Mouse (Mus musculus) T-cell, adult 2 months (primary cell): Measurements from ENCODE around the gene Mrpl50.
"Not testable (repeated sequence)": the region's sequence is repeated elsewhere in the genome, so short reads cannot be mapped to it uniquely, and the experiment has no call there.

Experiments
- DNase-seq: peaks from one replicate; pipeline ENCODE4 v3.0.0; 2022; ENCODE audit warnings: low spot score

The Mrpl50 gene

DNA sequence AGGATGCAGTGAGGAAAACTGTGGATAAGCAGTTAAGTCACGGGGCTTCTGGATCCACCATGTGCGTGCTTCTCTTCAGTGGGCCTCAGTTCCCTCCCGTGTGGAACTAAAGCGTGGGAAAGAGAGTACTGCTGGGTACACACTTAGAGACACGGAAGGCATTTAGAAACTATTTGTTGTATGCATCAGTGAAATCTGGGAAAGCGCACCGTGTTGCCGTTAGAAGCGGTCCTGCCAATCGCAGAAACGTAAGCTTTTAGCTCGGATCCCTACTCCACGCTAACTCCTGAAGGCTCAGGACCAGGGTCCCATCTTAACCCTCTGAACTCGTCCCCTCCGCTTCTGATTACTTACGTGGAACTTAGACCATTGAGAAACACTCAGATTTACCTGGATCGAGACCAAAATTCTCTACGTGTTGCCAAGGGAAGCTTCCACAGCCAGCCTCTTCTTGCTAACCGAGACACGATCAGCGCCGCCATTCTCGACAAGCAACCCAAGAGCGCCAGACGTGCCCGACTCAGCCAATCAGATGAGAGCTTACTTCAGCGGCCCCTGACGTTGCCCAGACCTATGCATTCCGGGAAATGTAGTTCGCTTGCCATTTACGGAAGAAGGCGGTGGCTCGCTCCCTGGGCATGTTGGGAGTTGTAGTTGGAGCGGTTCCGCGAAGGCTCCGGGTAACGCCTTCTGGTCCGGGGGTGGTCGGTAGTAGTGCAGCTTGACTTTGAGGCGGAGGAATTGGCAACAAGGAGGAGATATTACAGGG lies at the start of gene Mrpl50, which contains the start of gene Zfp189:
TSS of gene Mrpl50 (minus strand) at position 522 of the 769 bp plus-strand sequence.
TSS of gene Zfp189 (plus strand) at position 605 of the 769 bp plus-strand sequence.
- DNase-seq = peak; percentile 94

DNA sequence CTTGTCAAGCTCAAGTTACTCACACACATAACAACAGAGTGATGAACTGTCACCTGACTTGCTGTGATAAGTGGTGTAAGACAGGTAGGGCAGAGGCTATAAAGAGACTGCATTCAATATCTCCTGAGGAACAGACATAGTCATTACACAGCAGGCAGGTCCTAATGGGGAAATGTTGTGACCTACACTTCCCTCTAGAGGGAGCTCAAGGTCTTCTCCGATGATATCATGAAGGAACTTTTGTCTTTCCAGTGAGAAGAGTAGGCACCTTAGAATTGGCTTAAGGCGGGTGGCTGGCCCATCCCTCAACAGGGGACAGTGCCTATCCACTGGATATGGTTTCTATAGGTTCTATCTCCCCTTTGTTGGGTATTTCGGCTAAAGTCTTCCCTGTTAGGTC lies 46.7 kb upstream of the Mrpl50 start:
- DNase-seq = peak; percentile 41

DNA sequence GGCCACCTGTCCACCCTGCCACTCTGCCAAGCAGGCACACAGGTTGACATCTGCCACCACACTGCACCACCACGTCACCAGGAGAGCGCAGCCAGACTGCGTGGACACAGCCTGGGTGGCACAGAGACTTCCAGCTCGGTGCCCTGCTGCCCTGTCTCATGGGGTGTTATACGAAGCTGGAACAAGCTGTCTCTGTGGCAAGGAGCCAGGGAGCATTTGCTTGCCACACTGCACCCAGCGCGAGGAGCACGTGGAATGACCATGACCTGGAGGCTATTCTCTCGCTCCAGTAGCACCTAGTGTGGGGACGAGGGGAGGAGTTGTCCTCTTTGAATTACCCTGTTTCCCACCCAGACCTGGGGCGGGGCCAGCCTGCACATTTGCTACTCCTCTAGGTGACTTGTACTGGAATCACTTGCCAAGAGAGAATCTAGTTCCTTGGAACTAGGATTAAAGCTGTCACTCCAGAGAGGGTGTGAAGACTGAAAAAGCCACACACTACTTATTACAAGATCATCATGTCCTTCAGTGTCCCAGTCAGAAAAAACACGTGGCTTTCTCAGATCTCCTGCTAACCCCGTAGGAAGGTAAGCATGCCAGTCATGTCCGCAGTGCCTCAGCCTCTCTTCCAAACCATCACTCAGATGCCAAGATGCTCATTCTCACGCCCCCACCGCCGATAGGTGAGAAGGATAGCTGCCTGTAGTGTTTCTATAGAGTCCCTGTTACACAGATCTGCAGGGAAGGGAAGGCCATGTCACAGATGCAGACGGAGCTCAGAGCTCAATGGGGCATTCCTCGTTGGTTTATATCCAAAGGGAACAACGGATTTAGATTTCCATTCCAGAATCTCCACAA lies 39.3 kb upstream of the Mrpl50 start:
- DNase-seq = no peak

DNA sequence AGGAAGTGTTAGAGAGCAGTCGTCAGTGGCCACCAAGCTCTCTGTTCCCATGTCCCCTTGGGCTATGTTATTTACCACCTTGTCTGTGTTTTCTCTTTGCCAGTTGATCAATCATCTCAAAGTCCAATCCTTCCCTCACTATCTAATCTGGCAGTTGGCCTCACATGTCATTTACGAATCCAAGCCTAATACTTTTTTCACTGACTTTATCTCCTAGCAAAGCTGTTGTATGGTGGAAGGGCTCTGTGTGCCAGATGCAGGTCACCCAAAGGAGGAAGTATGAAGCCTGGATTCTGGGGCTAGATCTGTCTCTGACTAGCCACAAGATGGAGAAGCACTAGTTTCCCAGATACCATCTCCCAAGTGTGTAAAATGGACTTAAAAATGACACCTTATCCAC lies 37.3 kb upstream of the Mrpl50 start:
- DNase-seq = no peak

DNA sequence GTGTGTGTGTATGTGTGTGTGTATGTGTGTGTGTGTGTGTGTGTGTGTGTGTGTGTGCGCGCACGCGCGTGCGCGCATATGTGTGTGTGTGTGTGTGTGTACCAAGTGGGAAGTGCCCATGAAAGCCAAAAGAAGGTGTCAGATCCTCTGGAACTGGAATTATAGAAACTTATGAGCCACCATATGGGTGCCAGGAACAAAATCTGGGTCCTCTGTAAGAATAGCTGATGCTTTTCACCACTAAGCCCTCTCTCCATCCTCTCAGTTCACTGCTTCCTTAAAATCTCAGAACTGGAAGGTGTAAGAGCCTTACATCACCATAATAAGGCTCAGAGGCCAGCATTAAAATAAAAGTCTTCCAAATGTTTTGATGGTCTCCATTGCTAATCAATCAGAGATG lies 36.5 kb upstream of the Mrpl50 start:
- no peak for DNase-seq

DNA sequence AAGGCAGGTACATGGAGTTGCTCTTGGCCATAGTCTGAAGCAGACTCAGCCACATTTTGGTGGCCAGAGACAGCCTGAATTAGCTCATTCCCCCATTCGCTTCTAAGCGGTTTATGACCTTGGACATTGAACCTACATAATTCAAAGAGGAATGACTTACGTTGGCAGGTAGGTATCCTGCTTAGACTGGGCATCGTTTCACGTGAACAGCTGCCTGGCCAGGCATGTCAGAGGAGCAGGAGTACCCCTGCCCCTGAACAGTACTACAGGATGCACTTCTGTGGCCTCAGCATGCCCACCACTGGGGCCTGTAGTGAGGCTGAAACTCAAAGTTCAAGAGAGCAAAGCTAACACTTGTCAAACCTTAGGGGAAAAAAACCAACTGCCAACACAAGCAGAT lies 32.5 kb upstream of the Mrpl50 start:
- DNase-seq = no peak

DNA sequence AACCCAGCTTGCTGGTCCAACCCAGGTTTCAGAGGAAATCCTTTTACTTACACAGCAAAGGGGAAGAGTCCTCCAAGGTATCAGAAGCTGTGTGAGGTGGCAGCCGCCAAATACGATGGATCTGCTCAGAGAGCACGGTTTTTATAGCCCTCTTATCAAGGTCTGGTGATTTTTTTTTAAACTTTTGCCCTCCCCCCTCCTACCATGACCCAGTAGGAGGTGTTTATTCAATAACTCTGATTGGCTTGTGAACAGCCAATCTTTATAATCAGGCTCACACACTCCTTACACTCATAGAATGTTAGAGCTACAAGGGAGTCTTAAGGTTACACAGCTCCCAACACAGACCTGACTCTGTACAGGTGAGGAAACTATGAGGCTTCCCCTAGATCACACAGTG lies 28.5 kb upstream of the Mrpl50 start, which contains the start of gene Aldob:
TSS of gene Aldob (minus strand) at position 164 of the 400 bp plus-strand sequence.
- no peak for DNase-seq

DNA sequence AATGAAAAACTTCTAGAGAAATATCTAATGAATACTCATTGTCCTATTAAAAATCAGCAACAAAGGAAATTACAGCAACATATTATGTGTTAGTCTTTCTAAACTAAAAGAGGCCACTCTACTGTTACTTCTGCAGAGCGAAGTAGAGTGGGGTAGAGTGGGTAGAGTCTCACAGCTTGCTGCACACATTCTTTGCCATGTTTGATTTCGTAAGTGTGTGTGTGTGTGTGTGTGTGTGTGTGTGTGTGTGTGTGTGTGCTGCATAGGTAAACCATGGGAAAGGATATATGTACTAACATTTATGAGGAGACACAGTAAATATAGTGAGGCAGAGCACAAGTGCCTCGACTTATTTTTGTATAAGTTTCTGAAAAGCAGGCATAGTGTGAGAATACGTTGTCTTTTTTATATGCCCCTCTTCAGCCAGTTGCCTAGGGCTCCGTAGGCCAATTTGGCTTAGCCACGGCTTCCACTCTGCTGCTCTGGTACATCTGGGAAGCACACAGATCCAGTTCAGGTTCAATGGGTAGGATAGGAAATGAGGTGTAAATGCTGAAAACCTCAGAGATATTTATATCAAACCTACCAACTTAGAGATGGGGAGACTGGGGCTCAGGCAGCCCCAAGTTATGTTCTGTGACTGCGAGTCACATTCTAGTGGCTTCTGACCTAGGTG lies 26.8 kb upstream of the Mrpl50 start:
- DNase-seq = no peak

DNA sequence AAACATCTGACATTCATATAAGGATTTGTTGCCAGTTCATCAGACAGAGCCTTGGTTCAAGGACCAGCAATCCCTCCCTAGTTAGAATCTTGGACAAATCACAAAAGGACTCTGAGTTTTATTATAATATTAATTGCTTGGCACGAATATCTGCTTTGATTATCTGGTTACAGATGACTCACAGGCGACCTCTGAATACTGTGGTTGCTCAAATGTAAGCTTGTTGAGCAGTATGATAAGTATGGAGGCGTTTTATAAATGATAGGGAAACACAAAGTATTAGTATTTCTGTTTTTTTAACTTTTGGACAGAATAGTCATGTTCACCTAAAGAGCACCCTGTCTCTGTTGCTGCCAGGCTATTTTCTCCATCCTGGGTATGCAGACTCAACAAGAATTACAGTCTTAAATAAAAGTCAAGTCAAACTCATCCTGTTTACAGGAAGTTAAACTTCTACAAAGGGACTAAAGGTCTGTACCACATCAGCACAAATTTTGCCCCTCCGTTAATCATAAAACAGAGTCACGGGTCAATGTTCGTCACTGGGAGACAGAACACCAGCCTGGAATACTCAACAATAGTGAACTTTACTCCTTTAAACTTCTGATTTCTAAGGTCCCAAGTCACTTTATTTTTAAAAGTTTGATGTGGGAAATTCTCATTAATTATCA lies 26.1 kb upstream of the Mrpl50 start:
- DNase-seq = no peak

DNA sequence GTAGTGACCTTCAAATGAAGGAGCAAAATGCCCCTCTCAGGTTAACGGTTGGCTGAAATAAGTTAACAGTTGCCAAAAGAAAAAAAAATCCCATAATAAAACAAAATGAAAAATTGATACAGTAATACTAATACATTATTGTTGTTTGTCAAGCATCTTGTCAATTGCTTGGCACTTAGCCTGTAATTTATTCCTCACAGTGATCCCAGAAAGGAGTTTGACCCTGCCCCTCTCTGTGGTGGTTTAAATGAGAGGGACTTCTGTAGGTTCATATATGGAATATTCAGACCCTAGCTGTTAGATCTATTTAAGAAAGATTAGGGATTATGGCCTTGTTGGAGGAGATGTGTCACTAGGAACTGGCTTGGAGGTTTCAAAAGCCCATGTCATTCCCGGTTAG lies 25.1 kb upstream of the Mrpl50 start:
- no peak for DNase-seq

DNA sequence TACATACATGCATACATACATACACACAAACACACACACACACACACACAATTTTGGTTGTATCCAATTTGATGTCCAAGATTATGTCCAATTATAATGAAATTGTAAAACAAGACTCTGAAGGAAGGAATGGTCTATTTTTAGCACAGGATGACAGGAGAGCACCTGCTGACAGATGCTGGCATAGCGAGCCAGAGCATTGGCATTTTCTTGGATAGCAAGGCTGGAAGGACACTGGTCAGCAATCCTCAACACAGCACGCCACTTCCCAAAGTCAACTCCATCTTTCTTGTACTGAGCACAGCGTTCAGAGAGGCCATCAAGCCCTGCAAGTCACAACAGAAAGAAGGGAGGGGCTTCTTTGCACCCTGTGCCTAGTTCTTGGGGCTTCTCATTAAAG lies 20.1 kb upstream of the Mrpl50 start:
- no peak for DNase-seq

DNA sequence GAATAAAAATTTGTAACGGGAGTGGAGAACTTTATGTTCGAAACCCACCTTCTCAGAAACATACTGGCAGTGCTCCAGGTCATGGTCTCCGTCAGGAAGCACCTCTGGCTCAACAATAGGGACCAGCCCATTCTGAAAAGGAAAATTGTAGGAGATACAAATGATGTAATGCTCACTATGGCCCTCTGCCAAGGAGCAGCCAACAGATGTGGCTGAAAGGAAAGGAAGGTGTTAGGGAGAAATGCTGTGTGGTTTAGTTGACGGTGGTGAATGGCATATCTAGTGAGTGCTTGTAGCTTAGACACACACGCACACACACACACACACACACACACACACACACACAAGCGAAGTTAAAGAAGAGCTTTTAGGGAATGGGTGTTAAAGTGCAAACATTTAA lies 18.8 kb upstream of the Mrpl50 start:
- DNase-seq = no peak

DNA sequence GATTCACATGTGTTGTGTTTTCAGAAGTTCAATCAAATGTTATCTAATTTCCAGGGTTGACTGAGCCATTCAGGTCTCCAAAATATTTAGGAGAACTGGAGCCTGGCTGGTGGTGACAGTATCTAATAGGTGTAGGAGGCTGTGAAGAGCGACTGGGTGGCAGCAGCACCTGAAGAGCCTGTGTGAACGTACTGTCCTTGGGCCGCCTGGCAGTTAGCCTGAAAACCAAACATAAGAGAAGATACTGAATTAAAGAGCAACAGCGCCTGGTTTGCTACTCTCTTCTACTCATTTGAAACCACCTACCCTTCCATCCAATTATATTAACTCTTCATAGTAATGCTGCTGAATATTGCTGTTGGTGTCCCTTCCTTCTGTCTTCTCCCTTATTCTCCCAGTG lies 15.8 kb upstream of the Mrpl50 start:
- DNase-seq = no peak

DNA sequence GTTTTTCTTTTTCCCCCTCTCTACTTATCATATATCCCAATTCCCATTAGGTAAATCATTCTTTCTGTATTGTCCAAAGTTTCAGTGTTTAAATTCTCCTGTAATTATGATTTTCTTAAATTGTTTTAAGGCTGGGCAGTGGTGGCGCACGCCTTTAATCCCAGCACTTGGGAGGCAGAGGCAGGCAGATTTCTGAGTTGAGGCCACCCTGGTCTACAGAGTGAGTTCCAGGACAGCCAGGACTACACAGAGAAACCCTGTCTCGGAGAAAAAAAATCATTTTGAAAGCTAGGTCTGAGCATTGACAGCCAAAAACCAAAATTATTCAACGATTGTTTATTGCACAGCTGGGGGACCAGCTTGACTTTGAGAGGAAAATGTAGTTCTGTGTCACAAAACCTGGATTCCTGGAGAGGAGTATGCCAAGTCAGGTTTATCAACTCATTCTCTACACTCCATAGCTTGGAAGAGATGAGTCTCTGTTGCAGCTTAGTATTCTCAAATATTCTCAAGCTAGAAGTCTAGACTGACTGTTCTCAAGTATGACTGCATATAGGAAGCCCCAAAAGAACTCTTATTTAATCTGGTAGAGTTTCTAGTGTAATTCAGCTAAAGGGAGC lies 14.9 kb upstream of the Mrpl50 start:
- DNase-seq = no peak

DNA sequence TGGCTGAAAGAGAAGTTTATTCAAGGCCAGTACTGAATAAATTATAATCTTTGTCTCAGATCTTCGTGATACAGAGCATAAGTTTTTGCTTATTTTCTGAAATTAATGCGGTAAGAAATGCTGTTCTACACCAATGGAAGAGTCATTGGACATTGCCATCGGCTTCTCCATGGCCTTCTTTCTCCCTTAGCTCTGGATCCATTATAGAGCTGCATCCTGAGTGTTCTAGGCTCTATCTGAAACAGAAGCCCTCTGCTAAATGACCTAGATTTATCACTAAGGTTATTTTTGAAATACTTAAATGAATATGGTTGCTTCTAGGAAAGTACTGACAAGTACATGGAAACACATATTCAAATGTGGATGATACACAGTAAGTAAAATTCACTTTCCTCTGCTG lies 14.1 kb upstream of the Mrpl50 start:
- no peak for DNase-seq

DNA sequence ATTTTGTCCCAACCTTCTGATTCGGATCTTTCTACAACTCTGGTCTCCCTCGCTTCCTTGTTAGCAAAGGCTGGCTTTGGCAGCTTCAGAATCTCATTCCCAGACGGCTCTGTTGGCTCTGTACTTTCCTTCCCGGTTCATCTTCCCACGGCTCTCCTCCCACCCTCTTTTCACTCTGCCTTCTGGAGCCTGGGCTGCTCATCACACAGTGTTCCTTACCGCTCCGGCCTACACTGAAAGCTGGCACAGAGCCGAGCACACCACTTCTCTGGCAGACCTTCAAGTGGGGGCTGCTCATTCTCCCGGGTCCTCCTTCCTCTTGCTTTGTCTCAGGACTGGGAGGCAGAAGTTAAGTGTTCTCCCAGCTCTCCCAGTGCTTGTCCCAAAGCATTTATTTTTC lies 1.7 kb upstream of the Mrpl50 start:
- DNase-seq = no peak

DNA sequence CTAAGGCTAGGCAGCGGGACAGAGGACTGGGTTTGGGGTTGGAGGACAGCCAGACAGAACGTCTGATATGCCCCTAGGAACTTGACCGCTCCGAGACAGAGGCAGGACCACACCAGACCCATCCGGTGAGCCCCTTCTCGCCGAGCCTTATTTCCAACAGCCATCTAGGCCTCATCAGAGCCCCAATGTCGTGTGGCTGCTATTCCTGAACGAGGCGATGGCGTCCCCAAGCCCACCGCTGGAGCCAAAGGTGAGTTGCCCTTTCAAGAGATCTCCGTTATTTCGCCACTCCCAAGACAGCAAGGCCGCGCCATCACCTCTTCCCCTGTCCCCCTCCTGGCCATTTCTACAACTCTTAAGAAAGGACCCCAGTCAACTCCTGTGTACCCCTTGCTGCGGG lies 453 bp upstream of the Mrpl50 start:
- DNase-seq = no peak

DNA sequence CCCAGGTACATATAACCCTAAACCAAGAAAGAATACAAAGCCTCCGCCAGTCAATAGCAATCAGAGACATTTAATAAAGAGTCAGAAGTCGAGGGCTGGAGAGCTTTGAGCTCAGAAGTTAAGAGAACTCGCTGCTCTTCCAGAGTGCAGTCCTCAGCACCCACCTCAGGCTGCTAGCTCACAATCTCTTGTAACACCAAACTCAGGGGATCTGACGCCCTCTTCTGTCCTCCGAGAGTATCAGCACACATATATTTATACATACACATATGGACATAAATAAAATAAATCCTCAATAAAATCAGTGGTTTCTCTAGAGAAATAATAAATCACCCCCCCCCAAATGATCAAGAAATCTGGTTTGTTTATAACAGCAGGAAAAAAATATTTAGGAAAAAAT lies 1.4 kb downstream of the Mrpl50 start:
- DNase-seq = no peak

DNA sequence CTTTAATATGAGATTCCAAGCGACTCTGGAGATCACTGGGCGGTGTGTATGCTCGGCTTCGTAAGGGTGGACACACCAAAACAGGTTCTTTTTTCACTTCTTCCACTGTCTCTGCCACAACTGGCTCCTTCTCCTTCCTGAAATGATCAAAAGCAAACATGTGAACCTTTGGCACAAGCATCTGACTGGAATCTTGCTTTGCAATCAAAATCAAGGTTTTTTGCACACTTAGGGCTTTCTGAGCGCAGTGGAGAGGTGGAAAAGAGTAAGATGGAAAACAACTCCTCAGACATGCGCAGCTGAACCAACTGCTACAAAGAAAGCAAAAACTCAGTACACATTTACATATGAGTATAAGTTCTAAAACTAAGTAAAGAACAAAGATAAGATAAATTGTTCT lies 6.5 kb downstream of the Mrpl50 start:
- no peak for DNase-seq

DNA sequence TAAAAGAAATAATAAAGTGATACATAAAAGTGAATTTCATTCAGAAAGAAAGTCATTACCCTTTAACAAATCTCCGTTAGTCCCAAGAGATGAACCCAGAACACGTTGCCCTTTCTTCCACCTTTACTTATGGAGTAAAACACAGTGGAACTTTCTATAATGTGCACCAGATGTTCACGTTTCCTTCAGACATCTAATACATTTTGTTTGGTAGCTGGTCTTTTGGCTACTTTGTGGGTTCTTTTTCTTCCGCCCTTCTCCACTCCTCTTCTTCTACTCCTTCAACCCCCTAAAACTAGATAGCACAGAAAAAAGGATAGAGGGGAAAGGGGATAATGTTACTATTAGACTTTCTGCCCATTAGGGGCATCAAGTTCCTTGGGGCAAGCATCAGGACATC lies 8.3 kb downstream of the Mrpl50 start:
- DNase-seq = no peak

DNA sequence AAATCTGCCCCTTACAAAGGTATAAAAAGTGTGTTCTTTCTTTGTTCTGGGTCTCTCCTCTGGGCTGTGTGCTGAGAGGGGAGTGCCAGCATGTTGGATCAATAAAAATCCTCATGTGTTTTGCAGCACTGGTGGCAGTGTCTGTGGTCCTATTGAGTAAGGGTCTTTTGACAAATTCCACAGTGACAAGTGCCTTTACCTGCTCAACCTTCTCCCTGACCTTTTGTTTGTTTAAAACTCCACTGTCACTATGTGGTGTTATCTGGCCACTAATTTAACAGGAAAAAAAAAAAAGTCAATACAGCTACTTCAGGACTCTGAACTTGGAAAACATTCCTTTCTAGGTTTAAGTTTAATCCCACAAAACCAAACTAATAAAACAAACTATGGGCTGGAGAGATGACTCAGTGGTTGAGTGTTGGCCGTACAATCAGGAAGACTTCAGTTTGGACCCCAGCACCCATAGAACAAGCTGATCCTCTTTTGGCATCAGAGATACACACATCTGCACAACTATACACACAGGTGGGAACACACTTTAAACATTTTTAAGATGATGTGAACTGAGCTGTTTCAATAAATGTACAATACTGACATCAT lies 10.6 kb downstream of the Mrpl50 start:
- not testable (repeated sequence) for DNase-seq
